Mouse (Mus musculus) cerebral cortex, adult 2 months (tissue): ENCODE results near the gene Bpgm.

Experiments used
- WGBS: fragments of 180-500 bp; shearing (Covaris S2); methylation state at CpG from one replicate; pipeline ENCODE4 v1.1.7; 2018; 5-methylcytosine and 5-hydroxymethylcytosine counted together

Gene Bpgm

DNA sequence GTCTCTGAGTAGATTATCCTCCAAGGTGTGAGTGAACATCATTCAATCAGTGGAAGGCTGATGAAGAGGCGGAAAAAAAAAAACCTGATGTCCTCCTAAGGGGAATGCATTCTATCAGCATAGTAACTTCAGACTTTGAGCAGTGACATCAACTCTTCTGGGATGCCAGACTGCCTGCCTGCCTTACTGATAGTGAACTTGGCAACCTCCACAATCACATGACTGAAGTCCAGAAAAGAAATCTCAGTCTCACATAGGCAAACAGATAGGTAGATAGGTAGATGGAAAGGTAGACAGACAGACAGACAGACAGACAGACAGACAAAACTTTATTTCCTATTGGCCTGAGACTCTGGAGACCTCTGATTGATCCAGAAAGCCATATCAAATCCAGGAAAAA lies 57.0 kb downstream of the Bpgm start:
- WGBS, result 97% methylated on average over 1 of the region's 1 CpGs

DNA sequence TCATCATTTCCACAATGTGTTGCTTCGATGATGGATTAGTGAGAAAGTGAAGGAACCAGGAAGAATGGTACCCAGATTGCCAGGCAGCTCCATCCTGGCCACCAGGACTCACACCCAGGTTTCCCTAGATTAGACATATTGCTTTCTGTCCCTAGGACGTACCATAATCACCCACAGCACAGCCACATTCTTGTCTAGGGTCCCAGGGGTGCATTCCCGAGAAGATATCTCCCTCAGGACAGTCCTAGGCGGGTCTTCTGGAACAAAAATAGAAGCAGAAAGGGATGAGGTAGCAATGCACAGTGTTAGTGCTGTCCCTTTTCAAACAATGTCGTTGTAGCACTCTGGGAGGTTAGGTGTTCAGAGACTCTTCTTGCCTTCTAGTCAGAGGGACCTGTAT lies 57.9 kb downstream of the Bpgm start:
- WGBS, result 82% methylated on average over 5 of the region's 5 CpGs

DNA sequence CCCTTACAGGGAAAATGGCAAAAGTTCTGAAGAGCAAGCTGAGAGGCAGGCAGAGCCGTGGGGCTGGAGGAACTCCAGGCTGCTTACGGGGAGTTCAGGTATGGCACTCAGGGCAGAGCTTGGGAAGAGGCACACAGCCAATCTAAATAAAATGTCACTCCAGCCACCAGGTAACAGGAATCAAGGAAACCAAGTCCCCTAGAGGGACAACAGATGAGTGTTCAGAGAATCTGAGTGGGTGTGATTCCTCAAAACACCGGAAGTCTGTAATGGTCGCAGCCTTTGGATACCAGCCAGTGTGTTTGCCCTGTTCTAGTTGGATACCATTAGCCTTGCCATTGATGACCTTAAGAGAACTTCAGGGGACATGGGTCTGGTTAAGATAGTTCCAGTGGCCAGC lies 66.9 kb downstream of the Bpgm start:
- 79% methylated on average over 4 of the region's 4 CpGs for WGBS

DNA sequence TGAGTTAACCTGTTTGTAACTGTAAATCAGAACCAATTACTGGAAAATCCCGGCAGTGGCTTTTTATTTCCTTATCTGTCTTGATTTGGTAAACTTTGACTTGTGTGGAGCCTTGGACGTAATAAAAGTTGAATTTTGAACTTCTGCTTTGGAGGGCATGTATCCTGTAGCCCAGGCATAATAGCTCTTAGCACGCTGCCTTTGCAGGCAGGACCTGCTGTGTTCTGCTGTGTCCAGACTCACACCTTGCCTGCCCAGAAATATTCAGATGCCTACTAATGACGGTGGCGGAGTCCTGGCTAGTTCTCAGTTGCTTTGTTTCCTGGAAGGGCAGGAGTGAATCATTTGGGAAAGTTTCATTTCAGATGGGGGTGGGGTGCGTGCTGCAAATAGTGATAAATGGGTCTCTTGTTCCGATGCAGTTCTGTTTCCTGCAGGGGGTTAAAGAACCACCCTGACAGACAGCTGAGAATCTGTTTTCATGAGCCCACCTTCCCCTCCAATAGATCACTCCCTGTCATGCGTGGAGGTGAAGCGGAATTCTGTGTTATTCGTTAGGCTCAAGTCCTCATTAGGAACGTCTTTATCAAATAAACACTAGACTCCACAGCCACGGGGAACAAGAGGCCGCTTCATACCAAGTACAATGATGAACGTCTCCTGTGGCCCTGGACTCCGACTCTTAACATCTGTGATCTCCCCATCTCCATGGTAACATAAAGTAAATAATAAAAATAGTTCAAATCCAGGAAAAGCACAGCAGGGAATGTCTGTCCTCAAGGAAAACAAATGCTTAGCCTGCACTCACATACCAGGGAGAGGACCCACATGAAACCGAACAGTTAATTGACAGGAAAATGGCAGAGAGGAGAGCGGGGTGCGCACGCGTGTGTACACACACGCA lies 67.5 kb downstream of the Bpgm start:
- WGBS, result 48% methylated on average over 21 of the region's 21 CpGs

DNA sequence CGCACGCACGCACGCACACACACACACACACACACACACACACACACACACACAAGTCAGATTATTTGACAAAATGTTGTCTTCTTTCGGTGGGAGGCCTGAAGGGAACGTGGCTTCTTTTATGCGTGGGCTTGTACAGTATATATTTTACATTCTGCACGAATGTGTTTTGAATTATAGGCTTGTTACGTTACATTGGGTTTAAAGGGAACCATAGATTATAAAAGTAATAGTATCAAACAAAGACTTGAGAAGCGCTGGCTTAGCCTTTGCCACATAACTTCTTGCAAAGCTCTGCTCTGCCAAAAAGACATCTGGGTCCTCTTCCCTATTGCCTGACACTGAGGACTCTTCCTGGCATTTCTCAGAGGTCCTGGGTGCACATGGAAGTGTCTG lies 68.2 kb downstream of the Bpgm start:
- WGBS, result 61% methylated on average over 10 of the region's 10 CpGs

DNA sequence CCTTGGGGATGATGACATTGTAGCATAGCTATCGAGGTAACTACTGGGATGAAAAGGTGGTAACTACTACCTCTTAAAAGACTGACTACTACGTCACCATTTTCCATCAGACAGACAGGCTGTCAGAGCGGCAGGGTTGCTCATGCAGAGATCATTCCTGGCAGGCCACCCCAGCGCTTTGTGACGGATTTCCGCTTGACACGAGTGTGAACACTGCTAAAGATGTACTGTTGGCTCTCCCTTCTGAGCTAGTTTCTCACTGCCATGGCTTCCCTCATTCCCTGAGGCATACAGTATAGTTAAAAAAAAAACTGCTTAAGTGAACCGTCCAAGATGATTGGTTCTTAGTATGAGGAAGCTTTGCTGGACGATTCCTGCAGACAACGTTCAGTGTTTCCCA lies 69.3 kb downstream of the Bpgm start:
- 60% methylated on average over 10 of the region's 10 CpGs for WGBS

DNA sequence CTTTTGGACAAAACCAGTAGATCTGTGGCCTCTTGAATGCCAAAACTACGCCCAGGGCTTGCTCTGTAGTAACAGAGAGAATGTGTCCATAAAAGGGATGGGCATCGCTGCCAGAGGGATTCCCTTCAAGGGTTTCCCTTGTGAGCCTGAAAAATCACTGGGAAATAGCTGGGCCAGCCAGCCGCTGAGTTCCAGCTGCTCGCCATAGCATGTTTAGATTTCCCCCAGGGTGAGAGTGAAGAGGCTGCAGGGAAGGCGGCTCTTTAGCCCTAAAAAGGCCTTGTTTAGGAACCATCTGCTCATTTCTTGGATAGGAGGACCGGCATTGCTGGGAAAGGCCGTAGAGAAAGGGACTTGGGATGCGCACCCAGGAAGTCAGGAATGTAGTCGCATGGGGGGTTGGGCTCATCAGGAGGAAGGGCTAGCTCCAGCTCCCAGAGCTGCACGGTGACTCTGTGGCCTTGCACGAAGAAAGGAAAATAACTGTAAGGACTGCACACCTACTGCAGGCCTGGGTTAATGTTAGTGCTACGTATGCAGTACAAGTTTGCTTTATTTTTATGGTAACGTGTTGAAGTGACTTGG lies 72.5 kb downstream of the Bpgm start:
- WGBS, result 65% methylated on average over 13 of the region's 13 CpGs

DNA sequence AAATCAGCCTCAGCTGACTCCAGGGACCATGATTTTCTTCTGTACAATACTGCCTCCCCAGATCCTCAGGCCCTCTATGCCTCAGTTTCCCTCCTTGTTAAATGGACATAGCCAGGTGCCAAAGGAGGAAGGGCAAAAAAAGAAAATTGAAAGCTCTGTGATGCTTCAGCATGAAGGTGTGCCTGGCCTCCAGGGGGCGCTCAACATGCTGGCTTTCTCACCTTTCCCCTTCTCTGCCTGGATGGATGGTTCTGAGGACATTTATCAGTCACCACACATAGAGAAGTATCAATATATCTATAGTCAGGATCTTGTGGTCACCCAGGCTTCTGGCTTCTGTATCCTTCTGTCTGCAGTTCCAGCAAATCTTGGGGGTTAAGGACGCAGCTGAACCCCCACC lies 73.0 kb downstream of the Bpgm start:
- WGBS, result 51% methylated on average over 2 of the region's 2 CpGs

DNA sequence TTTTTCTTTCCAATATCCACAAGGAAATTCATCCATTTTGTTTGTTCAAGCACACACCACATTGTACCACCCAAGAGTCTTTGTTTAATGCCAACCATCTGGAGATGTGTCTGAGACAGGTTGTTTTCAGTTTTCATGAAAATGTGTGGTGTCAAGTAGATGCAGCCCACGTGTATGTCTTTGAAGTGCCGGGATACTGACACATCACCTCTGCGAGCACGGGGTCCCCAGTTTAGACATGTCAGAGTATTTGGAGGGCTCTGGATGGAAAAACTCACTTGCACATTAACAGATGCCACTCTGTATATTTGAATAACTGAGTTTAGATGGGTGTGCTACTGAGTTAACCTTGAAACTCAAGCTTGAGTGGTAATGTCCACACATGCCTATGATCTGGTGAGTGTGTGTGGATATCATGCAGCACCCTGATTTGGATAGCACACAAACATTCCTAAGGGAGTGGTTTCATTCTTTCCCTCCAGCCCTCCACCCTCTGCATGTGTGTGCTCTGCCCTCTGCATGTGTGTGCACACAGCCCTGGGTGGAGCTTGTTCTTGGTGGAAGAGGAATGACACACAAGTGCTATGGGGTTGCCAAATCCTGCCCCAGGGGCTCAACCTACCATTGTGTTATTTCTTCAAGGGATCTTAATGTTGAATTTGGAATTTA lies 76.6 kb downstream of the Bpgm start:
- WGBS, result 78% methylated on average over 4 of the region's 4 CpGs

DNA sequence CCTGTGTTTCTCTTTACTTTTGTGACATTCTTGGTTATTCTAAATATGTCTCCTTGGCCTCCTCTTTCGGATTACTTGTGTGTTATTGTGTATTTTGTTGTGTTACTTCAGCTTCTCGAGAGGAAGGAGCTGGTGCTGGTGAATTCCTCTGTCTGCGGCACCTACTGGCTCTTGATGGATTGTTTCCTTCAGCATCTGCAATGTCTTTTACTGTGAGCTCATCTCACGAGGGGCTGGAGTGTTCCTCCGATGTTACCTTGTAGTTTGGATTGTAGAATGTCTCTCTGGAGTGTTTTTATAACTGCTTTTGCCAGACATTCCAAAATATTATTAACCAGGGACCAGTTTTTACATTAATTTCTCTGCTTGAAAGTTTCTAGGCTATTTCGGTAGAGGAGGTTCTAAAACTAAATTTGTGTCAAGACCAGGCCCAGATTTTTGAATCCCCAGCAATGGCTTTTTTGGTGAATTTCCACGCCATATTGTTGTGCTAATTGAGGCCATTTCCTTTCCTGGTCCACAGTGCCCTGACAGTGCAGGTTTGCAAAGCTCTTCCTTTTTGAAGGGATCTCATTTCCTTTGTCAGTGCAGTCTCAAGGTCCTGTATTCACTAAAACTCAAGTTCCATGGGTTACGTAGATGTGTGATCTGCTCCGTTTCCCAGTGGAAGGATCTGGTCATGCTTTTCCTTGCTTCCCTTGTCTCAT lies 78.4 kb downstream of the Bpgm start:
- WGBS, result 90% methylated on average over 9 of the region's 9 CpGs
